Mouse (Mus musculus) stomach, embryonic 14.5 days (tissue): ENCODE results near the gene Slc16a13. TPM values are rescaled to one million over a fixed set of nuclear protein-coding genes. Genes with fewer than 3 reads are reported as not detected.

Source experiments
- ATAC-seq: fragments of 200-750 bp; cut with Nextera tagmentation; 2 replicates; pipeline ENCODE4 v1.8.0; 2017; ENCODE audit warnings: low read depth, moderate TSS enrichment; ENCODE audit not compliant: insufficient number of reproducible peaks, insufficient read depth, low FRiP score
- H3K27ac ChIP-seq: fragments of 300-500 bp; sonication (generic); 2 replicates; pipeline ENCODE4 v1.5.1; 2014; ENCODE audit warnings: mild to moderate bottlenecking, low read length, moderate library complexity, mixed read lengths
- H3K27me3 ChIP-seq: fragments of 300-500 bp; sonication (generic); 2 replicates; pipeline ENCODE4 v1.6.1; 2014; ENCODE audit warnings: low read length, control low read depth, mixed read lengths; ENCODE audit not compliant: control insufficient read depth, insufficient read depth
- H3K36me3 ChIP-seq: fragments of 300-500 bp; sonication (generic); 2 replicates; pipeline ENCODE4 v1.6.1; 2014; ENCODE audit warnings: mild to moderate bottlenecking, control low read depth, low read length, moderate library complexity, mixed read lengths; ENCODE audit not compliant: control insufficient read depth, insufficient read depth
- H3K4me1 ChIP-seq: fragments of 300-500 bp; sonication (generic); 2 replicates; pipeline ENCODE4 v1.6.1; 2014; ENCODE audit warnings: low read length, control low read depth, mixed read lengths; ENCODE audit not compliant: control insufficient read depth, insufficient read depth
- H3K4me2 ChIP-seq: fragments of 300-500 bp; sonication (generic); replicated peaks from 2 replicates; pipeline ENCODE4 v1.6.1; 2014; ENCODE audit warnings: low read depth, low read length, control low read depth
- H3K4me3 ChIP-seq: fragments of 300-500 bp; sonication (generic); 2 replicates; pipeline ENCODE4 v1.5.1; 2014; ENCODE audit warnings: low read depth, low read length, control low read depth
- H3K9ac ChIP-seq: fragments of 300-500 bp; sonication (generic); replicated peaks from 2 replicates; pipeline ENCODE4 v1.6.1; 2014; ENCODE audit warnings: low read depth, mild to moderate bottlenecking, control low read depth, low read length, moderate library complexity, mixed read lengths
- H3K9me3 ChIP-seq: fragments of 300-500 bp; sonication (generic); 2 replicates; pipeline ENCODE4 v1.6.1; 2016; ENCODE audit warnings: low read depth, low read length, control low read depth; ENCODE audit not compliant: control insufficient read depth
- WGBS: fragments of 180-500 bp; shearing (Covaris S2); extraction: QIAGEN DNeasy Blood & Tissue Kit; methylation state at CpG from one replicate; pipeline ENCODE4 v1.1.7; 2014; 5-methylcytosine and 5-hydroxymethylcytosine counted together
- polyA plus RNA-seq: library from polyadenylated mRNA; unstranded; fragments of >200 nt; fragmentation: Nextera tagmentation; extraction: Ambion mirVana; gene quantifications from 2 replicates; pipeline ENCODE4 v1.2.1, GENCODE M21; 2014

The Slc16a13 gene
- 5.6 and 8.8 TPM in 2 replicates for polyA plus RNA-seq

DNA sequence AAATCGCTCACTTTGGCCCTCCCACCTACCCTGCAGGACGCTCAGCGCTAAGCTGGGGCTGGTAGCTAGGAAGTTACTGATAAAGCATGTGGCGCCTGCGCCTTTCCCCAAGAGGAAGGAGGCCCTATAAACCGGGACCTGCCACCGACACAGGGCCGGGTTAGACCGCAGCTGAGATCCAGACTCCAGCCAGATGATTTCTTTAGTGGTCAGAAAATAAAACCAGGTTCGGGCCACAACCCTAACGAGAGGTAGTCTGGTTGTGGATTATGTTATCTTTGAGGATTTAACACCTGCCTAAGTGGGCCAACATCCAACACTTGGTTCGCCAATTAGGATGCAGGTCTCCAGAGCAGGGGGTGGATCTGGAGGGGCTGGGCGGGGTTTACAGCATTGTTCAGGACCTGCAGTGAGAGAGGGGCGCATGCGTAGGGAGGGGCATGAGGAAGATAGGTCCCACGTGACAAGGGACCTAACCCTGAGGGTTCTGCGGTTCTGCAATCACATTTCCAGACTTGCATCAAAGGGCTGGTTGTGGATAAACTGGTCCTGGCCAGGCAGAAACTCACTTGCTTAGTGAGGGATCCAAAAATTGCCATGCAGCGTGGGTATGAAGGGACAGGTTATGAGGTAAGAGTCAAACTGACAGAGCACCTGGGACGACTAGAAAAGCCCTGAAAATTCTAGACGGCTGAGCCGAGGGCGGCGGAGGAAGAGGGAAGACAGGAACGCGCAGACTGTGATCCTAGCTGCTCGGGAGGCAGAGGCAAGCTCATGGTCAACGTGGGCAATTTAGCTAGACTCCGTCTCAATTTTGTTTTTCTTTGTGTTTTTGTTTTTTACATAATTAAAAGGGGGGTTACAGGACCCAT lies at the start of gene Slc16a13:
Slc16a13 (minus strand) TSS at position 334 of the 872 bp plus-strand sequence.
- WGBS, result under 1% methylated on average over 28 of the region's 28 CpGs
- Histone ChIP-seq H3K4me1 (0 out of 2 replicates have a peak, but pooled peaks cover 17% of the 10 kb centered on the region), H3K9ac (peak within 1 kb of the TSS; percentile 57), H3K4me3 (peak within 1 kb of the TSS; percentile 37), H3K9me3 (no peaks in the 10 kb centered on the region), H3K4me2 (peak within 1 kb of the TSS; percentile 66), H3K27me3 (peaks cover 4% of the 10 kb centered on the region; the same call in 1 of the 2 replicates), H3K27ac (peak within 1 kb of the TSS; percentile 75; the same call in 1 of the 2 replicates), H3K36me3 (no peaks in the 10 kb centered on the region; the same call in 1 of the 2 replicates)
- ATAC-seq, result peak; percentile 94

DNA sequence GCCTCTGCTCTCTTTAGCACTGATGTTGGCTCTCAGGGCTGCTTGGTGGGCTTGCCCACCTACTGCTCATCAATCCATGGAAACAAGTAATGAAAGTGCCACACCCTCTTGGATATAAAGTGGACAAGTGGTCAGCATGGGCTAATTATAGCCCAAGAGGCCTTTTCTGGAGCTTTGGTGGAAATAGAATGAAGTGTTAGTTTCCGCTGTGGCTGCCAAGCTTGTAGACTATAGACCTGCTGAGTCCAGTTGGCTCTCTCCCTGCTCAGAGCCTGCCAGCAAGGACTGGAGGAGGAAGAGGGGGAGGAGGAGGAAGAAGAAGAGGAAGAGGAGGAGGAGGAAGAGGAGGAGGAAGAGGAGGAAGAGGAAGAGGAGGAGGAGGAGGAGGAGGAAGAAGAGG lies 45.5 kb upstream of the Slc16a13 start:
- no peak overlapping the region for H3K27ac ChIP-seq
- no peaks in the 10 kb centered on the region for H3K9me3 ChIP-seq
- H3K9ac ChIP-seq, result no peak overlapping the region
- no peak overlapping the region for H3K4me3 ChIP-seq
- H3K36me3 ChIP-seq, result no peaks in the 10 kb centered on the region
- no peaks in the 10 kb centered on the region for H3K27me3 ChIP-seq
- WGBS, result 84% methylated on average over 1 of the region's 1 CpGs
- H3K4me2 ChIP-seq, result no peak overlapping the region
- H3K4me1 ChIP-seq, result no peaks in the 10 kb centered on the region
- ATAC-seq, result no peak

DNA sequence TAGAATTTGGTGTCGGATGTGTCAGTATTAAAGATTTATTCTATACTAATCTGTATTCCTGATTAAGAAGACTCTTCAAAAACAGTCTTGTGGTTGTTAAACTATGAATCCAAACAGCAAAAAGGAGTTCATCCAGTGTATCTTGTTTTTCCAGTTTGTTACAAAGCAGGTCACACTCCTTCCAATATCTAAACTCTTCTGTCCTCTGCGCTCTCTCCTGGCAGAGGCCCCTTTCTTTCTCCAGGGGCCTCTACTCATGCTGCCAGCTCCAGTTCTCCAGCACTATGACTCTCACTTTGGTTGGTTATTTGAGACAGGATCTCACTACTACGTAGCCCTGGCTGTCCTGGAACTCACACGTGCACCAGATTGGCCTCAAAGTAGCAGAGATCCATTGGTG lies 45.0 kb upstream of the Slc16a13 start:
- no peaks in the 10 kb centered on the region for H3K36me3 ChIP-seq
- ATAC-seq, result no peak
- H3K27me3 ChIP-seq, result no peaks in the 10 kb centered on the region
- H3K4me1 ChIP-seq, result no peaks in the 10 kb centered on the region
- H3K4me3 ChIP-seq, result no peak overlapping the region
- 61% methylated on average over 4 of the region's 4 CpGs for WGBS
- no peak overlapping the region for H3K27ac ChIP-seq
- no peak overlapping the region for H3K9ac ChIP-seq
- no peaks in the 10 kb centered on the region for H3K9me3 ChIP-seq
- H3K4me2 ChIP-seq, result no peak overlapping the region

DNA sequence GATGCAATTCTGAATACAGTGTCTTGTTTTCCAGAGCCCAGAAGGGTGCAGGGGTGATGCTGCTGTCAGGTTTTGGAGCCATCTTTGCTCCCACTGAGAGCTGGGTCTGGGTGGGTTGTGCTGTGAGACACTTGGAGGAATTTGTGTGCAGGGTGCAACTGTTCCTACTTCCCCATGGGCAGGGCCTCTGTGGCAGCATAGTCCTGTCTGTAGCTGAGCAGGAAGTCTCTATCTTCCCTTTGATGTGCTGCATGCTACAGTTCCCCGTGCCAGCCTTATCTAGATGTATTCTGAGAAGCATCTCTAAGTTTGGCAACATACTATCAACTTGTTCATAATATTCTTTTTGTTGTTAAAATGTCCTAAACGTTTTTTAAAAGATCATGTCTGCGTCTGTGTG lies 44.4 kb upstream of the Slc16a13 start:
- Histone ChIP-seq H3K4me3 (no peak overlapping the region), H3K27me3 (no peaks in the 10 kb centered on the region), H3K9ac (no peak overlapping the region), H3K27ac (no peak overlapping the region), H3K4me1 (no peaks in the 10 kb centered on the region), H3K36me3 (no peaks in the 10 kb centered on the region), H3K4me2 (no peak overlapping the region), H3K9me3 (no peaks in the 10 kb centered on the region)
- no peak for ATAC-seq
- WGBS, result 45% methylated on average over 3 of the region's 3 CpGs

DNA sequence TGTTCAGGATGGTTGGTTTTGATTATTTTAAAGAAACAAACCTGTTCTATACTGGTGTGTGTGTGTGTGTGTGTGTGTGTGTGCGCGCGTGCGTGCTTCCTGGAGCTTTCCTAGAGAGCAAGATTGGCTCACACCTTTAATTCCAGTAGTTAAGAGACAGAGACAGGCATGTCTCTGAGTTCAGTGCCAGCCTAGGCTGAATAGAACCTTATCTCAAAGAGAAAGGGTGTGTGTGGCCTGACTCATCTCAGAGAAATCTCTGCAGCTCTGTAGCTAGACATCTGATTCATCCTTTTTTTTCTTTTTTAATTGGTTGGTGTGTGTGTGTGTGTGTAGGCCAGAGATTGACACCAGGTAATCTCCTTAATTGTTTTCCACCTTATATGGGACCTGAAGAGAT lies 38.2 kb upstream of the Slc16a13 start:
- Histone ChIP-seq H3K27ac (no peak overlapping the region), H3K27me3 (0 out of 2 replicates have a peak, but pooled peaks cover 3% of the 10 kb centered on the region), H3K4me2 (no peak overlapping the region), H3K4me3 (no peak overlapping the region), H3K4me1 (0 out of 2 replicates have a peak, but pooled peaks cover 4% of the 10 kb centered on the region), H3K9ac (no peak overlapping the region), H3K9me3 (no peaks in the 10 kb centered on the region), H3K36me3 (no peaks in the 10 kb centered on the region)
- no peak for ATAC-seq
- WGBS, result 87% methylated on average over 4 of the region's 4 CpGs

DNA sequence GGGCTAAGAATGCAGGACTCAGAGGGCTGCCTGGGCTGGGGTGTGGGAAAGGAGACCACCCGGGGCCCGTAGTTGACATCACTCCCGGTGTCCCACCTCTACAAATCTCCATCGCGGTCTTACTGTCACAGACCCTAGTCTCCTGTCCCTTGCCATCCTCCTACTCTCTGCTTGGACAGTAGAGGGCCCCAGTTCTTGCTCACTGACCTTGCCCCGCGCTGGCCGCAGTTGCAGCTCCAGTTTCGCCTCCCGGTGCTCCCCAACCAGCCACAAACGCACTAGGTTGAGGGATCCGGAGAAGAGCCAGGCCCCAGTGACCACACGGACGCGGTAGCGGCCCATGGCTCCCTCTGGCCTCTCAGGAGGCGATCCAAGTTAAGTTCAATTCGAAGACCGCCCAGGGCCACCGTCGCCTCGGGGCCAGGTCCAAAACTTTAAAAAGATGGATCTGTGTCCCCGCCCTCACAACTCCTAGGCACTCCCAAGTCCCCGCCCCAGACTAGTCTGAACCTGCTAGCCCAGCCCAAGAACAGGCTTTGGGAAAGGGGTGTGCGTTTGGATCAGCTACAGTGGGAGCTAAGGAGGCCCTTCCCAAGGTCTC lies 34.2 kb upstream of the Slc16a13 start, which contains the start of gene Alox12:
Alox12 (minus strand) TSS at position 423 of the 601 bp plus-strand sequence.
- Histone ChIP-seq H3K36me3 (no peaks in the 10 kb centered on the region), H3K9me3 (no peaks in the 10 kb centered on the region), H3K9ac (no peak within 1 kb of the TSS; the same call in 1 of the 2 replicates), H3K27me3 (0 out of 2 replicates have a peak, but pooled peaks cover 7% of the 10 kb centered on the region), H3K27ac (no peak within 1 kb of the TSS; the same call in 1 of the 2 replicates), H3K4me1 (0 out of 2 replicates have a peak, but pooled peaks cover 4% of the 10 kb centered on the region), H3K4me2 (peak within 1 kb of the TSS; percentile 45), H3K4me3 (peak within 1 kb of the TSS; percentile 27)
- 2% methylated on average over 25 of the region's 25 CpGs for WGBS
- peak; percentile 76 for ATAC-seq

DNA sequence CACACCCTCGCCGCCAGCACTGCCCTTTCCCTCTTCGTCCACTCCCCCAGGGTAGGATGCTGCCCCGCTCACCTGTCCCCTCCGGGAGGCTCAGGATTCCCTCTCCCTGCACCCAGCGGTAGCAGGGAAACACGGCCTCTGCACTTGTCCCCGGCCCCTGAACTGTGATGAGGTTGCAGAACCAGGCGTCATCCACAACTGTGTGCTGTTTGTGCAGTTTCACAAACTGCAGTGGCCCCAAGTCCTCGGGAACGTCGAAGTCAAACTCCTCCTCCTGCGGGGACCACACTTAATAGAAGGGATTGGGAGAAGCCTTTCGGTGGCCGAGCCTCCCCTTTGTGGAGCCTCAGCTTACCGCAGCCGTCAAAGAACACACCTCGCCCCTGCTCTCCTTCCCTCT lies 33.5 kb upstream of the Slc16a13 start:
- Histone ChIP-seq H3K9me3 (no peaks in the 10 kb centered on the region), H3K4me2 (peak overlapping the region; percentile 45), H3K4me3 (peak overlapping the region; percentile 27), H3K36me3 (no peaks in the 10 kb centered on the region), H3K27ac (no peak overlapping the region), H3K9ac (no peak overlapping the region), H3K27me3 (0 out of 2 replicates have a peak, but pooled peaks cover 7% of the 10 kb centered on the region), H3K4me1 (0 out of 2 replicates have a peak, but pooled peaks cover 4% of the 10 kb centered on the region)
- WGBS, result 6% methylated on average over 18 of the region's 18 CpGs
- no peak for ATAC-seq

DNA sequence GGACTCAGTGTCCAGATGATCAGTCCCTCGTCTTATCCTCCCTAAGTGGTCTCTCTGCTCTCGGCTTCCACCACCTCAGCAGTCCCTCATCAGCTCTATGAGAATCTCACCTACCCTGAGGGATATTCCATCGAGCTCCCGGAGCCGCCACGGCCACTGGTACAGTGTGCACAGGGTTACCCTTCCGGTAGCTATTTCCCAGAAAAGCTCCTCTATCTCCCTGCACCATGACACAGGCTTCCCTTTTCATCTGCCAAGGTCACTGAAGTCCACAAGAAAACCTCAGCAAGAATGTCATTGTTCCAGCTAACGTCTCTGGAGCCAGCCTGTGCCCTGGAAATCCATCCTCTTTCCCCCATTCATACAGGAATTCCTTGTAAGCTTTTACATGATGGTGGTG lies 31.0 kb upstream of the Slc16a13 start:
- Histone ChIP-seq H3K4me1 (0 out of 2 replicates have a peak, but pooled peaks cover 4% of the 10 kb centered on the region), H3K4me2 (no peak overlapping the region), H3K36me3 (no peaks in the 10 kb centered on the region), H3K9me3 (no peaks in the 10 kb centered on the region), H3K9ac (no peak overlapping the region), H3K4me3 (no peak overlapping the region), H3K27me3 (0 out of 2 replicates have a peak, but pooled peaks cover 7% of the 10 kb centered on the region), H3K27ac (no peak overlapping the region)
- WGBS, result 77% methylated on average over 8 of the region's 8 CpGs
- no peak for ATAC-seq
